Mouse (Mus musculus) cerebellum, adult 8-10 months (tissue): ENCODE measurements around the gene Mvp.

Experiments used
- DNase-seq: peaks from one replicate; pipeline ENCODE4 v3.0.0; 2022

Mvp gene

GRCm38 (mm10) chr7:126949403-126949792, 65.0 kb downstream of the Mvp start, which contains the start of gene Asphd1:
TSS of gene Asphd1 (minus strand) at chr7:126949582.
- no peak for DNase-seq

DNA sequence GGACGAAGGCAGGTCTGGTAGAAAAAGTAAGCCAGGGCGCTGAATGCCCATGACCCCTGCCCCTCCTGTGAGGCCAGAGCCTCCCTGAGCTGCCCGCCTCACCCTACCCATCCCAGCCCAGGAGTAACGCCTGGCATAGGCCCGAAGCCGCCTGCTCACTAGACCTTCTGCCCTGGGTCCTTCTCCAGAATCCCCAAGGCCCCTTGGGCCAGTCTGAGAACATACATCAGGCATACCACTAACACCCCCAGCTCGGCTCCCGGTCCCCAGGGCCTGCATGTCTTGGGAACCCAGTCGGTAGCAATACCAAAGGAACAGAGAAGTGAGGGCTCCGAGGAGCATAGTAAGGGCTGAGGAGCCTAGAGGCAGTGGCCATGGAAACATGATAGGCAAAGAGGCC, 65.8 kb downstream of the Mvp start:
- peak; percentile 45 for DNase-seq

- DNase-seq, result peak; percentile 44
Observed at GRCm38 (mm10) chr7:126946530-126946929, 67.9 kb downstream of the Mvp start.

- DNase-seq, result no peak
Observed at GRCm38 (mm10) chr7:126941801-126942200, 72.6 kb downstream of the Mvp start.

- no peak for DNase-seq
Observed at GRCm38 (mm10) chr7:126941171-126941570, 73.2 kb downstream of the Mvp start.
